Mouse (Mus musculus): ENCODE measurements at regions not wholly inside any gene's neighbourhood (a gene's known extent, or its start where the extent isn't known, plus 50 kb on each side); places are given as distances from the start of the nearest gene placed in this dataset.

- no peak; the same call in 1 of the 2 replicates for ATAC-seq (ENCODE audit: low FRiP score, low read depth)
- no peak overlapping the region for H3K4me2 ChIP-seq
- no peak overlapping the region for H3K4me3 ChIP-seq
- H3K9me3 ChIP-seq, result no peaks in the 10 kb centered on the region
- H3K36me3 ChIP-seq, result no peaks in the 10 kb centered on the region
- H3K27me3 ChIP-seq, result no peaks in the 10 kb centered on the region
- 70% methylated on average over 7 of the region's 7 CpGs for WGBS
- H3K27ac ChIP-seq (replicated peaks), result 0 out of 2 replicates have a peak overlapping the region, but pooled peaks have one; percentile 5
- H3K4me1 ChIP-seq (replicated peaks), result peaks cover 15% of the 10 kb centered on the region; the same call in 1 of the 2 replicates
- no peak overlapping the region for H3K9ac ChIP-seq
These were observed 99.0 kb upstream of the Cacna1e start for GRCm38 (mm10) chr1:154983325-154983724.

GRCm38 (mm10) chr1:154982836-154983235 is 98.5 kb upstream of the Cacna1e start:
- peaks cover 15% of the 10 kb centered on the region; the same call in 1 of the 2 replicates for H3K4me1 ChIP-seq (replicated peaks)
- no peaks in the 10 kb centered on the region for H3K36me3 ChIP-seq
- no peak overlapping the region for H3K4me3 ChIP-seq
- no peak overlapping the region for H3K4me2 ChIP-seq
- no peak for ATAC-seq (ENCODE audit: low FRiP score, low read depth)
- no peaks in the 10 kb centered on the region for H3K9me3 ChIP-seq
- H3K27ac ChIP-seq (replicated peaks), result 0 out of 2 replicates have a peak overlapping the region, but pooled peaks have one; percentile 5
- H3K9ac ChIP-seq, result no peak overlapping the region
- WGBS, result 86% methylated on average over 9 of the region's 9 CpGs
- no peaks in the 10 kb centered on the region for H3K27me3 ChIP-seq

- Histone ChIP-seq H3K27me3 (no peaks in the 10 kb centered on the region), H3K4me2 (no peak overlapping the region), H3K4me1 (replicated peaks) (peaks cover 15% of the 10 kb centered on the region; the same call in 1 of the 2 replicates), H3K9me3 (no peaks in the 10 kb centered on the region), H3K4me3 (no peak overlapping the region), H3K36me3 (no peaks in the 10 kb centered on the region), H3K9ac (no peak overlapping the region), H3K27ac (replicated peaks) (no peak overlapping the region)
- WGBS, result 72% methylated on average over 8 of the region's 8 CpGs
- ATAC-seq (ENCODE audit: low FRiP score, low read depth), result no peak
These were observed 97.4 kb upstream of the Cacna1e start for GRCm38 (mm10) chr1:154981687-154982086.

GRCm38 (mm10) chr1:154975732-154976131 is 91.4 kb upstream of the Cacna1e start:
- H3K36me3 ChIP-seq, result no peaks in the 10 kb centered on the region
- H3K4me1 ChIP-seq (replicated peaks), result no peaks in the 10 kb centered on the region
- no peak overlapping the region for H3K9ac ChIP-seq
- no peaks in the 10 kb centered on the region for H3K27me3 ChIP-seq
- H3K27ac ChIP-seq (replicated peaks), result no peak overlapping the region
- H3K4me3 ChIP-seq, result no peak overlapping the region
- 93% methylated on average over 4 of the region's 4 CpGs for WGBS
- ATAC-seq (ENCODE audit: low FRiP score, low read depth), result no peak
- H3K4me2 ChIP-seq, result no peak overlapping the region
- no peaks in the 10 kb centered on the region for H3K9me3 ChIP-seq

- no peak overlapping the region for H3K27ac ChIP-seq (replicated peaks)
- no peak for ATAC-seq (ENCODE audit: low FRiP score, low read depth)
- 72% methylated on average over 4 of the region's 4 CpGs for WGBS
- no peak overlapping the region for H3K4me3 ChIP-seq
- peaks cover 8% of the 10 kb centered on the region for H3K4me1 ChIP-seq (replicated peaks)
- no peaks in the 10 kb centered on the region for H3K36me3 ChIP-seq
- no peak overlapping the region for H3K9ac ChIP-seq
- no peaks in the 10 kb centered on the region for H3K27me3 ChIP-seq
- H3K9me3 ChIP-seq, result no peaks in the 10 kb centered on the region
- no peak overlapping the region for H3K4me2 ChIP-seq
These were observed 77.0 kb upstream of the Cacna1e start for GRCm38 (mm10) chr1:154961271-154961670.

GRCm38 (mm10) chr1:154956625-154957031 is 72.3 kb upstream of the Cacna1e start:
- no peak overlapping the region for H3K27ac ChIP-seq (replicated peaks)

GRCm38 (mm10) chr1:154952679-154953078 is 68.4 kb upstream of the Cacna1e start:
- Histone ChIP-seq H3K36me3 (no peaks in the 10 kb centered on the region), H3K4me1 (replicated peaks) (peaks cover 26% of the 10 kb centered on the region), H3K9ac (no peak overlapping the region), H3K27ac (replicated peaks) (peak overlapping the region; percentile 25; the same call in 1 of the 2 replicates), H3K4me2 (no peak overlapping the region), H3K9me3 (no peaks in the 10 kb centered on the region), H3K27me3 (no peaks in the 10 kb centered on the region), H3K4me3 (no peak overlapping the region)
- peak; percentile 36; the same call in 1 of the 2 replicates for ATAC-seq (ENCODE audit: low FRiP score, low read depth)
- 66% methylated on average over 2 of the region's 2 CpGs for WGBS

More at GRCm38 (mm10) chr1:154956625-154957031, 72.3 kb upstream of the Cacna1e start:
- Histone ChIP-seq H3K9me3 (no peaks in the 10 kb centered on the region), H3K9ac (no peak overlapping the region), H3K4me2 (no peak overlapping the region), H3K4me3 (no peak overlapping the region), H3K36me3 (no peaks in the 10 kb centered on the region), H3K4me1 (replicated peaks) (peaks cover 26% of the 10 kb centered on the region), H3K27me3 (no peaks in the 10 kb centered on the region)
- 32% methylated on average over 5 of the region's 5 CpGs for WGBS
- peak; percentile 57 for ATAC-seq (ENCODE audit: low FRiP score, low read depth)

Measured in hindbrain, embryonic 15.5 days (tissue).